Mouse (Mus musculus) embryonic fibroblast, embryonic 13.5 days (primary cell): ENCODE results near the gene Pou2f3. TPM values are rescaled to one million over a fixed set of nuclear protein-coding genes. Genes with fewer than 3 reads are reported as not detected.

ENCODE experiments used
- H3K27ac ChIP-seq: 2 replicates; pipeline ENCODE4 v1.5.1; 2012; ENCODE audit warnings: low read length, control low read depth, inconsistent platforms; ENCODE audit not compliant: insufficient read depth
- H3K4me1 ChIP-seq: 2 replicates; pipeline ENCODE4 v1.6.1; 2011; ENCODE audit warnings: low read length; ENCODE audit not compliant: control insufficient read depth, insufficient read depth
- H3K4me3 ChIP-seq: 2 replicates; pipeline ENCODE4 v1.5.1; 2011; ENCODE audit warnings: mild to moderate bottlenecking, control low read depth, low read length; ENCODE audit not compliant: insufficient read depth
- CTCF ChIP-seq: IDR thresholded peaks from 2 replicates; pipeline ENCODE4 v1.5.1; 2011; ENCODE audit warnings: mild to moderate bottlenecking, control low read depth, low read length, moderate library complexity, borderline replicate concordance; ENCODE audit not compliant: insufficient read depth
- POLR2A ChIP-seq: IDR thresholded peaks from 2 replicates; pipeline ENCODE4 v1.6.1; 2011; ENCODE audit warnings: low read depth, mild to moderate bottlenecking, control low read depth, low read length, moderate library complexity
- polyA plus RNA-seq: library from polyadenylated mRNA; stranded (reverse); fragments of >200 nt; gene quantifications from 2 replicates; pipeline ENCODE4 v1.2.4, GENCODE M21; 2011; ENCODE audit warnings: low read depth; ENCODE audit not compliant: missing spikeins, insufficient read length

Gene Pou2f3
- polyA plus RNA-seq, 1 experiment = not detected

DNA sequence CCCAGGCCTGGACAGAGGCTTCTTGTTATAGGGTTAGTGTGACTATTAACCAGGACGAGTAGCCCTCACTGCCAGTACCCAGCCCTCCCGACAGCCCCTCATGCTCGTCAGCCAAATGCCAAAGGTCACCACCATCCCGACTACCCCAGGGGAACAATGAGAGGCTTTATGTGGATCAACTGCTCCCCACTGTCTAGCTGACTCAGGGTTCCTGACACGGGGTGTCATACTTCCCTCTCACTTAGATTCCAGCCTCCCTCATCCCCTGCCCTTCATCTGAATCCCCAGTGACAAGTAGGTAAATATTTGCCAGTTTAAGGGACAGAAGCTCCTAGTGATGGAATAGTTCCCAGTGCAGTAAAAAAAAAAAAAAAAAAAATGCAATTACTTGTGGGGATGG, 22.1 kb upstream of the Pou2f3 start:
- H3K4me1 ChIP-seq = peaks cover 51% of the 10 kb centered on the region
- H3K27ac ChIP-seq = peak overlapping the region; percentile 55
- no peak overlapping the region for H3K4me3 ChIP-seq
- TF ChIP-seq CTCF = no peak

DNA sequence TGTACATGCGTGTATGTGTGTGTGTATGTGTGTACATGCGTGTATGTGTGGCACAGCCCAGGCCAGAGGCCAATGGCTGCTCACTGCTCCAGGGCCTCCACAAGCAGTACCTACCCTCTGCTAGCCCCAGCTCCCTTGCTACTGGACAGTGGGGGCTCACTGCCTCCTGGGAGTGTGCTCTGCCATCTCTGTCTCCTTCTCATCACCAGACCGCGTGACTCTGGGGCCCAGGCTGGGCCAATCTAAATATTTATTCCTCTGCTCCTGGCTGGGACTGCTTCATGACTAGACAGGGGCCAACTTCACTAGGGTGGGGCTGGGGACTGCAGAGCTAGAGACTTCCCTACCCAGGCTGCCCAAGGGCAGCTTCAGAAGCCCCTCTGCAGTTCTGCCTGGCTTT, 21.6 kb upstream of the Pou2f3 start:
- H3K4me1 ChIP-seq = peaks cover 51% of the 10 kb centered on the region

DNA sequence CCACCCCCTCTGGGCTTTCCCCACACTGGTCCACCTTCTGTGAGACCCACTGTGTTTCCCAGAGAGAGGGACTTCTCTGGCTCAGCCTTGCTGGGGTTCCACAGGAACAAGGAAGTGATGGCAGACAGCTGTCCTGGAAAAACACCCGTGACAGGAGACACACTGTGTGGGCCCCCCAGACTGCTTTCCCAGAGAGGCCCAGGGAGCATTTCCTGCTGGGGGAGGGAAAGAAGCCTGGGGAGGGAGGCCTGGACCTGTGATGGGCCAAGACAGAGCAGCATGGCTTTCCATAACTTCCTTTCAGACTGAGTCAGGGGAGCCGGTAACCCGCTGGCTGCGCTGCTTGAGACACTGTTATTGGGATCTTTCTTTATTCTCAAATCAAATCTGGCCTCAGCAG, 20.7 kb upstream of the Pou2f3 start:
- Histone ChIP-seq H3K27ac (peak overlapping the region; percentile 39), H3K4me3 (no peak overlapping the region), H3K4me1 (peaks cover 46% of the 10 kb centered on the region)
- TF ChIP-seq POLR2A (no peak), CTCF (no peak)

More for the DNA sequence above, 21.6 kb upstream of the Pou2f3 start:
- no peak for TF ChIP-seq CTCF
- no peak for TF ChIP-seq POLR2A
- Histone ChIP-seq H3K4me3 (no peak overlapping the region), H3K27ac (peak overlapping the region; percentile 55)

DNA sequence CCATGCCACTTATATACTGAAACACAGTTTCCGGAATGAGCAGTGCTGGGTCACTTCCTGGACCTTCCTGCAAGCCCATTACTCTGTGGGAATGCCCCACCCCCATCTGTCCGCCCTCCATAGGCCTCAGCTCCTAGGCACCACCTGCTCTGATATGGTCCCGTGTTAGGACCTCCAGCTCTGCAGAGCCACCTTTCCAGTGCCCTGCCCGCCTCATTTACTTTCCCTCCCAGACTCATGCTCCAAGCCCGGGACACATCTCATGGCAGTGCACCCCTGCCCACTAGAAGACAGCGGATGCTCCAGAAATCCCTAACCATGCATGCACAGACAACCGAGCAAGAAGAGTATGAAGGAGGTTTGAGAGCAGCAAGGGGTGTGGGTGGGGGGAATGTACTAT, 19.8 kb upstream of the Pou2f3 start:
- H3K27ac ChIP-seq = no peak overlapping the region
- H3K4me1 ChIP-seq = peaks cover 45% of the 10 kb centered on the region
- H3K4me3 ChIP-seq = no peak overlapping the region
- TF ChIP-seq POLR2A (no peak), CTCF (no peak)

DNA sequence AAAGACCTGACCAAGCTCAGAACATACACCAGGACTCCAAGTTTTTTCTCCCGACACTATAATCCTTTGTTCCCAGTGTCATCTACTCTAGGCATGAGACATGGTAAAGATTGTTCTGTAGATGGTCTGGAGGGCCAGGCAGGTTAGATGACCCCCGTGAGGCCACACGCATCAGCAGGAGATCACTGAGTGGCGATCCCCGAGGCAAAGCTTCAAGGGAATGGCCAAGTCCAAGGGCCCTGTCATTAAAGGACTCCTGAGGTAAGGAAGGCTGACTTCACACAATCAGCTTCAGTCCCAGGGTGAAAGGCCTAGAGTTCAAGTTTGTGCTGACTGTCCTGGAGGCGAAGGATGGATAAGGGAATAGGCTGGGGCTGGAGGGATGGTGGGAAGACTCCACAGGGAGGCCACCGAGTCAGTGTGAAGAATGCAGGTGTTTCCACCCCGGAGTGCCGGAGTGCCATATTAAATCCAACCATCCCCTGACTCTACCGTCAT, 19.3 kb upstream of the Pou2f3 start:
- H3K4me1 ChIP-seq = peaks cover 40% of the 10 kb centered on the region
- TF ChIP-seq CTCF (no peak), POLR2A (no peak)
- H3K4me3 ChIP-seq = no peak overlapping the region
- H3K27ac ChIP-seq = no peak overlapping the region

DNA sequence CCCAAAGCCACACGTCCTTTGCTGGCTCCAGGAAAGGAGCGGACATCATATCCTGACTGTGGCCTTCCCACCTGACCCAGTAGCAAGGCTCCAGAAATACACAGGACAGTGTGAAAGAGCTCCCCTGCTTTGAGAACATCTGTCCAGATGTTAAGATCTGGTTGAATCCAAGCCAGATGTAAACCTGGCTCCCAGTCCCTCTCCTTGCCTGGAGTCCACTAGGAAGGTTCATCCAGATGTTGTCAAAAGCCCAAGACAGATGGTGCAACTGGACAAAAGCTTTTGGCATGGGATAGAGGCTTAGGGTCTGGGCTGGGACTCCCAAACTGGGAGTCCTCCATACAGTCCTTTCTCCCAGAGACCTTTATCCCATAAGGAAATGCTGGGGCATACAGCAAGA, 18.6 kb upstream of the Pou2f3 start:
- peaks cover 33% of the 10 kb centered on the region for H3K4me1 ChIP-seq

DNA sequence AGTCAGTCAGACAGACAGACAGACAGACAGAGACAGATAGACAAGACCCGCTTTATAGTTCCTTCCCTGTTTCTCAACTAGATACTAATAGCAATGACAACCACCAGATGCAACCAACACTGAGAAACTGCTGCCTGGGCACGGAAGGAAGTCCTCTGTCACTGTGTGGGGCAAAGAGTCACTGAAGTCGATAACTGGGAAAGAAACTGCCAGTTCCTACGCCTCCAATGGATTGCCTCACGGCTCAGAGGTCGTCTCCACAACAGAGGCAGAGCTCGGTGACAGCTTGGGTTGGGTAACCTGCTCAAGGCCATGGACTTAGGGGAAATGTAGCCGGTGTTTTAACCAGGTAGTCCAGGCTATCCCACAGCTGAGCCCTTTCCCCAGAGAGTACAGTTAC, 17.5 kb upstream of the Pou2f3 start:
- Histone ChIP-seq H3K27ac (no peak overlapping the region), H3K4me3 (no peak overlapping the region), H3K4me1 (peaks cover 25% of the 10 kb centered on the region)
- no peak for TF ChIP-seq POLR2A
- TF ChIP-seq CTCF = no peak

More for the DNA sequence above, 18.6 kb upstream of the Pou2f3 start:
- TF ChIP-seq POLR2A (no peak), CTCF (no peak)
- no peak overlapping the region for H3K27ac ChIP-seq
- H3K4me3 ChIP-seq = no peak overlapping the region

DNA sequence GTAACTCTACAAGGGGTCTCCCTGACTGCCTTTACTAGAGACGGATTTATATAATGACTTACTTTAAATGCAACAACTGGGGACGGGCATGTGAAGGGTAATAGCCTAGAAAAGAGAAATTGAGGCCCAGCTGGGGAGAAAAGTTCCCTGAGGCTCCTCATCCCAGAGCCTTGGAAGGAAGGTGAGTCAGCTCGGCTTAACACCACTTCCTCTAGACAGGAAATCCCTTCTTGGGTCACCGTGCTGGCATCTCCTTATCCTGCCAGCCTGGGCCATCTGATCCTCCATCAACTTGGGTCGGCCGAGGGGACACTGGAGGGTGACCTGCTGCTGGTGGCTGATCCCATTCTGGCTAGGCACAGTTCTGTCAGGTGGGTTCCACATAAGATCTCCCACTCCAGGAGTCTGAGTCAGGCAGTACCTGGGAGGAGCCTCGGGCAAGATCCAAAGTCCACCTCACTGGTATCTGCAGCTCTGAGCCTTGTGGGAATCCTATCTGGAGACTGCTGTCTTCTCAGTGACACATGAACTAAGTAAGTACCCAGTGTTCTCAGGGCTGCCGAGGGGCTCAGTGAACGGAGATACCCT, 16.5 kb upstream of the Pou2f3 start:
- Histone ChIP-seq H3K4me1 (peaks cover 17% of the 10 kb centered on the region), H3K4me3 (no peak overlapping the region), H3K27ac (no peak overlapping the region)
- TF ChIP-seq POLR2A (no peak), CTCF (no peak)

DNA sequence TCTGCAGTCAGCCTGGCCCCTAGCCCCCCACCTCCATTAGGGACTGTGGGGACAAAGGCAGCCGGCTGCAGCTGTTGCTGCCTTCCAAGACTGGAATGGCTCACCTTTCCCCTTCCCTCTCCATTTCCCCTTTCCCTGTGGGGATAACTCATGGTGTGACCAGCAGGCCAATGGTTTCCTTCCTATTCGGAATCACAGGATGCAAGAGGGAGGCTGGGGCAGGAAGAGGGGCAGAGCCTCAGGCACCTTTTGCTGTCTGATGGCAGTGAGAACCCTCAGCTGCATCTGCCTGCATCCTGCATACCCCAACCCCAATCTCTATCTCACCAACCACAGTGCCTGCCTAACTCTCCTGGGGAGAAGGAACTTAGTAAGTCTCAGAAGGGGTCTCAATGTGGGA, 15.3 kb upstream of the Pou2f3 start:
- Histone ChIP-seq H3K4me1 (peaks cover 6% of the 10 kb centered on the region; the same call in 1 of the 2 replicates), H3K27ac (no peak overlapping the region), H3K4me3 (no peak overlapping the region)
- TF ChIP-seq CTCF (no peak), POLR2A (no peak)

DNA sequence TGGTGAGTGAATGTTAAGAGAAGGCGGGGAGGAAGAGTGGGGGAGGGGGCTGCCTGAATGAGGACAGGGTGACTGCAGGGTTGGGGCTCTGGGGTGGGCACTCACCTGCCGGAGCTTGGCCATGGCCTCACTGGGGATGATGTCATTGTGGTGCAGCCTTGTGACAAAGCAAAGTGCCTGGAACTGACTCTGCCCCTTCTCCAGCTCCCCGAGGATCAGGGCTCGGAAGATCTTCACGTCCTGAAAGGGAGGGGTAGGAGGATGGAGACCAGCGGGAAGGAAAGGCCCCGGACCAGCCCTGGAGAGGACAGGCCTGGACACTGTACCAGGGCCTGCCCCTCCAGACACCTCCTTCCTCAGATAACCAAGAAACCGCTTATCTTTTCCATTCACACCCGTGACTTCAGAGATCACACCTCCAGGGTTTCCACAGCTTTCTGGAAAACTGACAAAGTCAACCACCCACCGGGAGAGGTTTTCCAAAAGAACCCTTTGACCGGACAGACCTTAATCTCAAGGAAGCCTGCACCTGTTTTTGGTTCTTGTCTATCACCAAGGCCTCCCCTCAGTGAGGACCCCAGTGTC, 14.7 kb upstream of the Pou2f3 start:
- Histone ChIP-seq H3K4me1 (no peaks in the 10 kb centered on the region; the same call in 1 of the 2 replicates), H3K27ac (no peak overlapping the region), H3K4me3 (no peak overlapping the region)
- TF ChIP-seq CTCF (no peak), POLR2A (no peak)
